Mouse (Mus musculus): ENCODE measurements around the gene Gps1. TPM values are rescaled to one million over a fixed set of nuclear protein-coding genes. Genes with fewer than 3 reads are reported as not detected.
"Not testable (repeated sequence)": the region's sequence is repeated elsewhere in the genome, so short reads cannot be mapped to it uniquely, and the experiment has no call there.

Gene Gps1
- polyA plus RNA-seq, 1 experiment = not detected

- Histone ChIP-seq H3K27ac (ENCODE audit: insufficient read depth, low read depth, low read length) (no peak overlapping the region), H3K4me1 (ENCODE audit: control insufficient read depth, insufficient read depth, low read length) (peaks cover 17% of the 10 kb centered on the region), H3K4me3 (ENCODE audit: insufficient read depth, low read depth, low read length) (no peak overlapping the region)
- no peak for TF ChIP-seq CTCF (IDR thresholded peaks at IDR 0.05; ENCODE audit: insufficient read depth, low read depth, low read length)
- no peak for TF ChIP-seq POLR2A (IDR thresholded peaks at IDR 0.05; ENCODE audit: insufficient read depth, low read depth, low read length)
- WGBS = 93% methylated on average over 1 of the region's 1 CpGs
These were observed 4.2 kb upstream of the Gps1 start for GRCm38 (mm10) chr11:120779876-120780275.

GRCm38 (mm10) chr11:120781361-120781760, 2.7 kb upstream of the Gps1 start:
- peaks cover 28% of the 10 kb centered on the region for H3K4me1 ChIP-seq (ENCODE audit: control insufficient read depth, insufficient read depth, low read length)
- H3K27ac ChIP-seq (ENCODE audit: insufficient read depth, low read depth, low read length); H3K4me3 ChIP-seq (ENCODE audit: insufficient read depth, low read depth, low read length): not testable (repeated sequence)
- 97% methylated on average over 6 of the region's 6 CpGs for WGBS

- H3K4me3 ChIP-seq (ENCODE audit: insufficient read depth, low read depth, low read length) = peak overlapping the region; percentile 97
- WGBS = 1% methylated on average over 42 of the region's 42 CpGs
- H3K27ac ChIP-seq (ENCODE audit: insufficient read depth, low read depth, low read length) = peak overlapping the region; percentile 21; the same call in 1 of the 2 replicates
- TF ChIP-seq POLR2A (IDR thresholded peaks at IDR 0.05; ENCODE audit: insufficient read depth, low read depth, low read length) (no peak), CTCF (IDR thresholded peaks at IDR 0.05; ENCODE audit: insufficient read depth, low read depth, low read length) (no peak)
- H3K4me1 ChIP-seq (ENCODE audit: control insufficient read depth, insufficient read depth, low read length) = peaks cover 28% of the 10 kb centered on the region
These were observed 527 bp upstream of the Gps1 start for GRCm38 (mm10) chr11:120783426-120784063.

- TF ChIP-seq CTCF (IDR thresholded peaks at IDR 0.05; ENCODE audit: insufficient read depth, low read depth, low read length) (no peak), POLR2A (IDR thresholded peaks at IDR 0.05; ENCODE audit: insufficient read depth, low read depth, low read length) (no peak)
- peaks cover 28% of the 10 kb centered on the region for H3K4me1 ChIP-seq (ENCODE audit: control insufficient read depth, insufficient read depth, low read length)
- 35% methylated on average over 9 of the region's 9 CpGs for WGBS
- peak overlapping the region; percentile 97 for H3K4me3 ChIP-seq (ENCODE audit: insufficient read depth, low read depth, low read length)
- no peak overlapping the region for H3K27ac ChIP-seq (ENCODE audit: insufficient read depth, low read depth, low read length)
These were observed 1.1 kb downstream of the Gps1 start for GRCm38 (mm10) chr11:120785145-120785544.

GRCm38 (mm10) chr11:120788460-120788859, 4.4 kb downstream of the Gps1 start:
- not testable (repeated sequence) for H3K27ac ChIP-seq (ENCODE audit: insufficient read depth, low read depth, low read length); H3K4me3 ChIP-seq (ENCODE audit: insufficient read depth, low read depth, low read length)
- 87% methylated on average over 10 of the region's 10 CpGs for WGBS
- H3K4me1 ChIP-seq (ENCODE audit: control insufficient read depth, insufficient read depth, low read length) = peaks cover 15% of the 10 kb centered on the region

- no peak for TF ChIP-seq POLR2A (IDR thresholded peaks at IDR 0.05; ENCODE audit: insufficient read depth, low read depth, low read length)
These were observed 5.3 kb downstream of the Gps1 start for GRCm38 (mm10) chr11:120789355-120789754.

DNA sequence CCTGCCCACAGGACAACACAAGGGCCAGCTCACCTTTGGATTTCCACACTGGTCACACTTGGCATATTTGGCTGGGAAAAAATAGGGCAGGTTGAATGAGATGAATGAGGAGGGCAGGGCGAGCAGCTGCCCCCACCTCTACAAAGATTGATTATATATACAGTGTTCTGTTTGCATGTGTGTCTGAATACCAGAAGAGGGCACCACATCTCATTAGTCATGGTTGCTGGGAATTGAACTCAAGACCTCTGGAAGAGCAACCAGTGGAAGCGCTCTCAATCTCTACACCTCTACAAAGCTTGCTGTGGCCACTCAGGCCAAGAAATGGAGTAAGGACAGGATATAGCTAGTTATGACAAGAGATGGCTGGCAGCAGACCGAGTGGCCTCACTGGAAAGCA, 5.7 kb downstream of the Gps1 start:
- Histone ChIP-seq H3K4me1 (ENCODE audit: control insufficient read depth, insufficient read depth, low read length) (peaks cover 13% of the 10 kb centered on the region), H3K27ac (ENCODE audit: insufficient read depth, low read depth, low read length) (no peak overlapping the region), H3K4me3 (ENCODE audit: insufficient read depth, low read depth, low read length) (no peak overlapping the region)
- TF ChIP-seq POLR2A (IDR thresholded peaks at IDR 0.05; ENCODE audit: insufficient read depth, low read depth, low read length) (no peak), CTCF (IDR thresholded peaks at IDR 0.05; ENCODE audit: insufficient read depth, low read depth, low read length) (no peak)
- 83% methylated on average over 3 of the region's 3 CpGs for WGBS

More at GRCm38 (mm10) chr11:120789355-120789754, 5.3 kb downstream of the Gps1 start:
- WGBS = 89% methylated on average over 4 of the region's 4 CpGs
- no peak overlapping the region for H3K27ac ChIP-seq (ENCODE audit: insufficient read depth, low read depth, low read length)
- peaks cover 13% of the 10 kb centered on the region for H3K4me1 ChIP-seq (ENCODE audit: control insufficient read depth, insufficient read depth, low read length)
- H3K4me3 ChIP-seq (ENCODE audit: insufficient read depth, low read depth, low read length) = no peak overlapping the region

GRCm38 (mm10) chr11:120792652-120793051, 8.6 kb downstream of the Gps1 start:
- WGBS = 95% methylated on average over 9 of the region's 9 CpGs
- Histone ChIP-seq H3K4me1 (ENCODE audit: control insufficient read depth, insufficient read depth, low read length) (peaks cover 11% of the 10 kb centered on the region), H3K27ac (ENCODE audit: insufficient read depth, low read depth, low read length) (no peak overlapping the region), H3K4me3 (ENCODE audit: insufficient read depth, low read depth, low read length) (no peak overlapping the region)
- TF ChIP-seq CTCF (IDR thresholded peaks at IDR 0.05; ENCODE audit: insufficient read depth, low read depth, low read length) = no peak
- TF ChIP-seq POLR2A (IDR thresholded peaks at IDR 0.05; ENCODE audit: insufficient read depth, low read depth, low read length) = no peak

GRCm38 (mm10) chr11:120795756-120796613, 11.9 kb downstream of the Gps1 start, which contains the start of gene Dus1l:
Dus1l (minus strand) TSS chr11:120796403.
- 2% methylated on average over 59 of the region's 59 CpGs for WGBS
- Histone ChIP-seq H3K4me3 (ENCODE audit: insufficient read depth, low read depth, low read length) (peak within 1 kb of the TSS; percentile 89), H3K27ac (ENCODE audit: insufficient read depth, low read depth, low read length) (peak within 1 kb of the TSS; percentile 66), H3K4me1 (ENCODE audit: control insufficient read depth, insufficient read depth, low read length) (peaks cover 11% of the 10 kb centered on the region)
- TF ChIP-seq POLR2A (IDR thresholded peaks at IDR 0.05; ENCODE audit: insufficient read depth, low read depth, low read length) (peak; percentile 95), CTCF (IDR thresholded peaks at IDR 0.05; ENCODE audit: insufficient read depth, low read depth, low read length) (0 out of 2 replicates have a peak, but pooled peaks have one; percentile 4)
